Comparison of ENCODE assay signal across 15 mouse cellular contexts in the genomic region with DNA sequence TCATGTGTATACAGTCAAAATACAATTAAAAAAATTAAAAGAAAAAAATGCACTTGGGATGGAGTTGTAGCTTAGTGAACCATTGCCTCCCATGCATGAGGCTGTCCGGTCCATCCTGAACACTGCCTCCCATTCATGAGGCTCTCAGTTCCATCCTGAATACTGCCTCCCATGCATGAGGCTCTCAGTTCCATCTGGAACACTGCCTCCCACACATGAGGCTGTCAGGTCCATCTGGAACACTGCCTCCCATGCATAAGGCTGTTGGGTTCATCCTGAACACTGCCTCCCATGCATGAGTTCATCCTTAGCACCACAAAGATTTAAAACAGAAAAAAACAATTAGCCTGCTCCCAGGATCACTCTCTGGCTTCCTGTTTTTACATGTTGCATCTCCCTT.
DNase-seq lines count a peak whose midpoint lies in the region; ATAC-seq and TF ChIP-seq lines count a peak whose summit lies in the region.
"Had no signal": no experiment of that assay in that cellular context is flagged by ENCODE, and none has a peak within 500 bp of the region (broad histone marks: within the 10 kb centered on the region; RNA-seq: fewer than 3 reads in every experiment).

No protein-coding gene starts in this region.

- no peak overlapping the region for H3K4me3 ChIP-seq in forebrain, postnatal 0 days (ENCODE audit: low read depth, low read length)
- H3K4me3 ChIP-seq in forebrain, embryonic 13.5 days, result no peak overlapping the region
- H3K4me3 ChIP-seq in layer of hippocampus, adult 2 months, result no peak overlapping the region
- no peak overlapping the region for H3K4me3 ChIP-seq in embryonic facial prominence, embryonic 10.5 days
- H3K4me3 ChIP-seq: limb, embryonic 15.5 days had no signal

- no peaks in the 10 kb centered on the region for H3K9me3 ChIP-seq in forebrain, postnatal 0 days (ENCODE audit: low read length)
- H3K9me3 ChIP-seq in forebrain, embryonic 13.5 days (replicated peaks), result no peaks in the 10 kb centered on the region
- H3K9me3 ChIP-seq in embryonic facial prominence, embryonic 10.5 days, result no peaks in the 10 kb centered on the region
- H3K9me3 ChIP-seq: limb, embryonic 15.5 days had no signal

- no peak overlapping the region for H3K4me2 ChIP-seq in forebrain, postnatal 0 days (ENCODE audit: low read depth)
- H3K4me2 ChIP-seq in forebrain, embryonic 13.5 days, result no peak overlapping the region
- H3K4me2 ChIP-seq: heart, embryonic 11.5 days; limb, embryonic 15.5 days had no signal

- peak; percentile 29; the same call in 1 of the 2 replicates for ATAC-seq in forebrain, postnatal 0 days
- ATAC-seq in forebrain, embryonic 13.5 days, result no peak
- ATAC-seq: inflammation-experienced regulatory T-cells, adult 6 months had no signal

- DNase-seq in forebrain, postnatal 0 days, result no peak
- DNase-seq in left cerebral cortex, adult 18-20 months (ENCODE audit: low spot score in 2 of 2), result peak; percentile 40 to 41
- no peak for DNase-seq in left cerebral cortex, postnatal 4 days
- DNase-seq in cerebellum, adult 9-11 months, result peak; percentile 58
- peak; percentile 64 to 68 for DNase-seq in layer of hippocampus, adult 2 months (ENCODE audit: low spot score in 2 of 2)
- no peak for DNase-seq in liver
- DNase-seq in embryonic facial prominence, embryonic 10.5 days (ENCODE audit: low spot score), result no peak
- DNase-seq: adrenal gland, adult 2 months; gastrocnemius, postnatal 10 days; heart, postnatal 36 days; lung, adult 2 months had no signal

- no peak for TF ChIP-seq CTCF in forebrain, postnatal 0 days (IDR thresholded peaks at IDR 0.05; ENCODE audit: low read depth)
- TF ChIP-seq CTCF in layer of hippocampus, adult 2 months (conservative IDR thresholded peaks at IDR 0.05), result no peak

- no peaks in the 10 kb centered on the region for H3K27me3 ChIP-seq in forebrain, postnatal 0 days (ENCODE audit: insufficient read depth, low read length)
- H3K27me3 ChIP-seq in forebrain, embryonic 13.5 days, result no peaks in the 10 kb centered on the region
- no peaks in the 10 kb centered on the region for H3K27me3 ChIP-seq in embryonic facial prominence, embryonic 10.5 days (replicated peaks; ENCODE audit: low read depth, poor library complexity, severe bottlenecking)
- H3K27me3 ChIP-seq: limb, embryonic 15.5 days had no signal

- H3K27ac ChIP-seq in forebrain, postnatal 0 days (ENCODE audit: low read depth, low read length), result no peak overlapping the region
- H3K27ac ChIP-seq in forebrain, embryonic 13.5 days, result no peak overlapping the region
- peak overlapping the region; percentile 46 for H3K27ac ChIP-seq in layer of hippocampus, adult 2 months
- no peak overlapping the region for H3K27ac ChIP-seq in embryonic facial prominence, embryonic 10.5 days (replicated peaks)
- H3K27ac ChIP-seq: limb, embryonic 15.5 days had no signal

- H3K36me3 ChIP-seq in forebrain, postnatal 0 days (ENCODE audit: insufficient read depth), result no peaks in the 10 kb centered on the region
- no peaks in the 10 kb centered on the region for H3K36me3 ChIP-seq in forebrain, embryonic 13.5 days (ENCODE audit: poor library complexity, severe bottlenecking)
- H3K36me3 ChIP-seq in embryonic facial prominence, embryonic 10.5 days (replicated peaks), result no peaks in the 10 kb centered on the region
- H3K36me3 ChIP-seq: limb, embryonic 15.5 days had no signal

- 68% methylated on average over 1 of the region's 1 CpGs for WGBS in forebrain, postnatal 0 days
- WGBS in forebrain, embryonic 13.5 days, result 93% methylated on average over 1 of the region's 1 CpGs
- WGBS in embryonic facial prominence, embryonic 10.5 days, result 88% methylated on average over 1 of the region's 1 CpGs

- intact Hi-C loops in left cerebral cortex, postnatal 4 days (cut with DNase I), result no loop called here

- H3K4me1 ChIP-seq in forebrain, postnatal 0 days (ENCODE audit: insufficient read depth), result no peaks in the 10 kb centered on the region
- H3K4me1 ChIP-seq in forebrain, embryonic 13.5 days, result peaks cover 9% of the 10 kb centered on the region
- peaks cover 10% of the 10 kb centered on the region; the same call in 1 of the 2 replicates for H3K4me1 ChIP-seq in embryonic facial prominence, embryonic 10.5 days

- no peak overlapping the region for H3K9ac ChIP-seq in forebrain, postnatal 0 days
- no peak overlapping the region for H3K9ac ChIP-seq in forebrain, embryonic 13.5 days
- H3K9ac ChIP-seq: limb, embryonic 15.5 days had no signal

Comparison
In these comparisons a context has a peak if more than half of its experiments do, and no peak if none do; other contexts are left out.
1. DNase-seq: peak in left cerebral cortex, adult 18-20 months (2 of 2), cerebellum, adult 9-11 months (single experiment) and layer of hippocampus, adult 2 months (2 of 2); none in forebrain, postnatal 0 days (single experiment), left cerebral cortex, postnatal 4 days (single experiment), liver (single experiment) and embryonic facial prominence, embryonic 10.5 days (single experiment).